Mouse (Mus musculus): Measurements from ENCODE around the gene 1700025G04Rik. TPM values are rescaled to one million over a fixed set of nuclear protein-coding genes. Genes with fewer than 3 reads are reported as not detected.
A peak's percentile ranks its signal among the peaks of the same experiment; 100 is the strongest.

1700025G04Rik gene
- polyA plus RNA-seq, 1 experiment from 2014 or later: 16.7 TPM

DNA sequence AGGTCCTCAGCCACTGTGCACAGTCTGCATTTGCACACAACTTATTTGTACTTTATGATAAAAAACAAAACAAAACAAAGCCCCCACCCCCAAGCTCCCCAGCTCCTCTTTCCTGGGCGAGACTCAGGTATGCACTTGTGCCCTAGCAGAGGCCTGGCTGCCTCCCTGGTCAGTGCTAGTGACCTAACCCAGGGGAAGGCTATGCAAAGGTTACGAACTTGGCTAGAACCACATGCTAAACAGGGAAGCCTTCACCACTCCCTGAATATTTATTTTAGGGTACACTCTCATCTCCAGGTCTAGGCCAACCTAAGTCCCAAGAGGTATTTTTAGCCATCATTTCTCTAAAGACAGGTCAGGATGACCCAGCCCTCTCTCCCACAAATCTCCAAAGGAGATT, 203.8 kb downstream of the 1700025G04Rik start:
- no peak for ATAC-seq (ENCODE audit: low read depth)
- Histone ChIP-seq H3K4me3 (ENCODE audit: low read length) (no peak overlapping the region), H3K4me2 (ENCODE audit: low read depth, low read length) (no peak overlapping the region), H3K27me3 (ENCODE audit: control insufficient read depth, insufficient read depth, low read depth, low read length) (no peaks in the 10 kb centered on the region), H3K27ac (ENCODE audit: low read length) (no peak overlapping the region), H3K4me1 (replicated peaks; ENCODE audit: control insufficient read depth, insufficient read depth, low read length) (peaks cover 28% of the 10 kb centered on the region), H3K9me3 (ENCODE audit: control insufficient read depth, low read length) (no peaks in the 10 kb centered on the region), H3K9ac (ENCODE audit: low read length) (no peak overlapping the region), H3K36me3 (ENCODE audit: control insufficient read depth, insufficient read depth, low read length) (no peaks in the 10 kb centered on the region)
- 88% methylated on average over 2 of the region's 2 CpGs for WGBS

DNA sequence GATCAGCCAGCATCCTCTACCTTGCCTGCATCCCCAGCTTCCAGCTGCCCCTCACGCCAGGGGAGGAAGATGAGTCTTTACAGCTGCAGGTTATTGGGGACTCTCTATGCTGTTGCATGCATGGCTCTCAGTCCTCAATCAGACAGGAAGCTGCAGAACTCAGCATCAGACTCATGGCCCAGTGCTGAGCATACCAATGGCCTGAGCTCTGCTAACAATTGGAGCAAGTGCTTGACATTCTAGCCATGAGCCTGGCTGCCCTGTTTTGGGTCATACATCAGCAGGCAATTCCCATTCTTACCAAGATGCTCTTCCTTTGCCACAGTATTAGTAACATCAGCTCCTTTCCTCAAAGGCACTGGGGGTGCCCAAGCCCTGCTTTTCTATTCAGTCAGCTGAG, 208.7 kb downstream of the 1700025G04Rik start:
- no peak for ATAC-seq (ENCODE audit: low read depth)
- Histone ChIP-seq H3K9ac (ENCODE audit: low read length) (no peak overlapping the region), H3K9me3 (ENCODE audit: control insufficient read depth, low read length) (no peaks in the 10 kb centered on the region), H3K4me1 (replicated peaks; ENCODE audit: control insufficient read depth, insufficient read depth, low read length) (no peaks in the 10 kb centered on the region; the same call in 1 of the 2 replicates), H3K36me3 (ENCODE audit: control insufficient read depth, insufficient read depth, low read length) (no peaks in the 10 kb centered on the region), H3K4me2 (ENCODE audit: low read depth, low read length) (no peak overlapping the region), H3K27ac (ENCODE audit: low read length) (no peak overlapping the region), H3K4me3 (ENCODE audit: low read length) (no peak overlapping the region), H3K27me3 (ENCODE audit: control insufficient read depth, insufficient read depth, low read depth, low read length) (no peaks in the 10 kb centered on the region)
- 89% methylated on average over 1 of the region's 1 CpGs for WGBS

DNA sequence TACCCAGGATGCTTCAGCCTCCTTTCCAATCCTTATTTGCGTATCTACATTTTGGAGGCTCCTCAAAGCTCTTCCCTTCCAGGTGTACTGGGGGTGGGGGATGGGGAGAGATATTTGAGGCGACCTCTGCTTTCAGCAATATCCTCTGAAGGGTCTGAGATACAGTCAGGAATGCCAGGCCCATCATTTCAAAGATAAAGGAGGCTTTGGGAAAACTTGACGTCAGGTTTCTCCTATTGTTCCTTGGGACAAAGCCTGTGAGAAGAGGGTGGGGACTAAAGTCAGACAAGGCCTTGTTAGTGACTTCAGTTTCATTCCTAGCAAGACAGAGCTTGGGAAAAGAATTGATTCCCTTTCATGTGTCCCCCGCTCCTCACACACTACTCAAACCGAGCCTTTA, 209.2 kb downstream of the 1700025G04Rik start:
- Histone ChIP-seq H3K4me2 (ENCODE audit: low read depth, low read length) (no peak overlapping the region), H3K27ac (ENCODE audit: low read length) (no peak overlapping the region), H3K27me3 (ENCODE audit: control insufficient read depth, insufficient read depth, low read depth, low read length) (no peaks in the 10 kb centered on the region), H3K4me3 (ENCODE audit: low read length) (no peak overlapping the region), H3K9ac (ENCODE audit: low read length) (no peak overlapping the region), H3K36me3 (ENCODE audit: control insufficient read depth, insufficient read depth, low read length) (no peaks in the 10 kb centered on the region), H3K4me1 (replicated peaks; ENCODE audit: control insufficient read depth, insufficient read depth, low read length) (no peaks in the 10 kb centered on the region; the same call in 1 of the 2 replicates), H3K9me3 (ENCODE audit: control insufficient read depth, low read length) (no peaks in the 10 kb centered on the region)
- no peak for ATAC-seq (ENCODE audit: low read depth)
- WGBS: 76% methylated on average over 5 of the region's 5 CpGs

DNA sequence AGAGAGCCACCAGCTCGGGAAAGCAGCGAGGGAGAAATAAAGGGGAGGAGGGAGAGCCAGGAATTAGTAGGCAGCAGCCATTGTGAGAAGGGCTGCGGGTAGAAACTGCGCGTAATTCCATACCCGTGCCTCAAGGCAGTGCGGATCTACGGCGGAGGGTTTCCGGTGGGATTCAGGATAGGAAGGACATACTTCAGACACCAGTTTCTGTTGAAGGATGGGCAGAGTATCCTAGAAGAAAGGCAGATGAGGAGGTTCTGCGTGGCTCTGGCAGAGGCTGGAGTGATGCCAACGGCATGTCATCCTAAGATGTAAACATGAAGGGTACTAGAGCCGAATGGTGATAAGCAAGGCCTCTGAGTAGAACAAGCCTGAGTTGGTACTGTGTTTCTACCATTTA, 210.0 kb downstream of the 1700025G04Rik start:
- Histone ChIP-seq H3K4me1 (replicated peaks; ENCODE audit: control insufficient read depth, insufficient read depth, low read length) (no peaks in the 10 kb centered on the region; the same call in 1 of the 2 replicates), H3K4me3 (ENCODE audit: low read length) (no peak overlapping the region), H3K36me3 (ENCODE audit: control insufficient read depth, insufficient read depth, low read length) (no peaks in the 10 kb centered on the region), H3K4me2 (ENCODE audit: low read depth, low read length) (no peak overlapping the region), H3K27me3 (ENCODE audit: control insufficient read depth, insufficient read depth, low read depth, low read length) (no peaks in the 10 kb centered on the region), H3K27ac (ENCODE audit: low read length) (no peak overlapping the region), H3K9me3 (ENCODE audit: control insufficient read depth, low read length) (no peaks in the 10 kb centered on the region), H3K9ac (ENCODE audit: low read length) (no peak overlapping the region)
- WGBS: 71% methylated on average over 13 of the region's 13 CpGs
- no peak for ATAC-seq (ENCODE audit: low read depth)

DNA sequence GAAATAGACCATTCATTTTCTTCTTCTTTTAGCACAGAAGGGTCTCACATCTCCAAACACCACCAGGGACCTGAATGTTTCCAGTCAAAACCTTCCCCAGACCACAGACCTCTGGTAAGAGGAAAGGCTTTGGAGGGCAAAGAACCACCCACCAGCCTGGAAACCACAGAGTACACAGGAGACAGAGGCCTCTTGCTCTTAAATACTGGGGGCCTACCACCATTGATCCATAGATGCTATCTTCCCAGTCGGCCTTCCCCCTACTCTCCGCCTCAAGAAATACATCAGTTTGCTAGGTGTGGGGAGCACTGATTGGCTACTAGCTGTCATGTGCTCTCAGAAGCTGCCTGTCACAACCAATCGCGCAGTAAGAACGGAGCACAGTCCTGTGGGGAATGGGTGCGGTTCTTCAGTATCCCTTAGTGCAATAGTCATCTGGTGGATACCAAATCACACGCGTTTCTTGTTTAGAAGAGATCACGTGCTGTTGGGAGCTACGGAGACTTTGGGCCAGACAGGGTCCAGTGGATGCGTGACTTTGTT, 210.5 kb downstream of the 1700025G04Rik start:
- H3K36me3 ChIP-seq (ENCODE audit: control insufficient read depth, insufficient read depth, low read length): no peaks in the 10 kb centered on the region
- ATAC-seq (ENCODE audit: low read depth): no peak

DNA sequence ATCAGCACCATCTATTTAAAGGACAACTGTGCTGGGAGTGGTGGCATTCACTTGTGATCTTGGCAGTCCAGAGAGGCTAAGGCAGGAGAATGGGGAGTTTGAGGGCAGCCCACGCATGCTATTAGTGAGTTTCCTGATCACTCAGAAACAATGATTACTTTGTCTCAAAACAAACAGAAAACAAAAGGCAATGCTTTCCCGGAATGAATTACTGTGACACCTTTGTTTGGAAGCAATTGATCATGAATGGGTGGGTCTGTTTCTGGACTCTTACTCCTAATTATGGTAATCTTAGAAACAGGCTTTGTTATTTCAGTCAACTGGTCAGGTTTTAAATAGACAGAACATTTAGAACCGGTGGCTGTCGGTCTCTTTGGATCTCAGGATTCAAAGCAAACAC, 211.5 kb downstream of the 1700025G04Rik start:
- no peak overlapping the region for H3K27ac ChIP-seq (ENCODE audit: low read length)
- no peak overlapping the region for H3K4me3 ChIP-seq (ENCODE audit: low read length)
- no peak for ATAC-seq (ENCODE audit: low read depth)
- H3K9me3 ChIP-seq (ENCODE audit: control insufficient read depth, low read length): no peaks in the 10 kb centered on the region
- H3K9ac ChIP-seq (ENCODE audit: low read length): no peak overlapping the region
- no peak overlapping the region for H3K4me2 ChIP-seq (ENCODE audit: low read depth, low read length)
- no peaks in the 10 kb centered on the region; the same call in 1 of the 2 replicates for H3K4me1 ChIP-seq (replicated peaks; ENCODE audit: control insufficient read depth, insufficient read depth, low read length)
- 54% methylated on average over 4 of the region's 4 CpGs for WGBS
- no peaks in the 10 kb centered on the region for H3K36me3 ChIP-seq (ENCODE audit: control insufficient read depth, insufficient read depth, low read length)
- H3K27me3 ChIP-seq (ENCODE audit: control insufficient read depth, insufficient read depth, low read depth, low read length): no peaks in the 10 kb centered on the region

More for the DNA sequence above, 210.5 kb downstream of the 1700025G04Rik start:
- Histone ChIP-seq H3K4me2 (ENCODE audit: low read depth, low read length) (no peak overlapping the region), H3K4me1 (replicated peaks; ENCODE audit: control insufficient read depth, insufficient read depth, low read length) (no peaks in the 10 kb centered on the region; the same call in 1 of the 2 replicates), H3K4me3 (ENCODE audit: low read length) (no peak overlapping the region), H3K27me3 (ENCODE audit: control insufficient read depth, insufficient read depth, low read depth, low read length) (no peaks in the 10 kb centered on the region), H3K9me3 (ENCODE audit: control insufficient read depth, low read length) (no peaks in the 10 kb centered on the region), H3K9ac (ENCODE audit: low read length) (no peak overlapping the region), H3K27ac (ENCODE audit: low read length) (no peak overlapping the region)
- 80% methylated on average over 11 of the region's 11 CpGs for WGBS

DNA sequence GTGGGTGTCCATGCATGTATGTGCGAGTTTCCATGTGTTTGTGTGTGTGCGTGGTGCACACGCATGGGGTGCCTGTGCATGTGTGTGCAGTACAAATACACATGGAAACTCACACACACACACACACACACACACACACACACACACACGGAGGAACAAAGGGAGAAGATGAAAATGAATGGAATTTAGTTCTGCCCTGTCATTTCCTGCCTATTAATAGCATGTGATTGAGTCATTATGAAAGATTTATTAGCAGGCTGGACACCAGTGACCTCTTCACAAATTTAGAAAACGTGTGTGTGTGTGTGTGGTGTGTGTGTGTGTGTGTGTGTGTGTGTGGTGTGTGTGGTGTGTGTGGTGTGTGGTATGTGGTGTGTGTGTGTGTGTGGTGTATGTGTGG, 217.0 kb downstream of the 1700025G04Rik start:
- no peak overlapping the region for H3K4me3 ChIP-seq (ENCODE audit: low read length)
- no peaks in the 10 kb centered on the region for H3K27me3 ChIP-seq (ENCODE audit: control insufficient read depth, insufficient read depth, low read depth, low read length)
- ATAC-seq (ENCODE audit: low read depth): 0 out of 2 replicates have a peak, but pooled peaks have one; percentile 15
- H3K4me2 ChIP-seq (ENCODE audit: low read depth, low read length): no peak overlapping the region
- no peaks in the 10 kb centered on the region for H3K9me3 ChIP-seq (ENCODE audit: control insufficient read depth, low read length)
- H3K27ac ChIP-seq (ENCODE audit: low read length): no peak overlapping the region
- no peaks in the 10 kb centered on the region for H3K36me3 ChIP-seq (ENCODE audit: control insufficient read depth, insufficient read depth, low read length)
- H3K9ac ChIP-seq (ENCODE audit: low read length): no peak overlapping the region
- 0 out of 2 replicates have a peak, but pooled peaks cover 2% of the 10 kb centered on the region for H3K4me1 ChIP-seq (replicated peaks; ENCODE audit: control insufficient read depth, insufficient read depth, low read length)
- 62% methylated on average over 5 of the region's 5 CpGs for WGBS

DNA sequence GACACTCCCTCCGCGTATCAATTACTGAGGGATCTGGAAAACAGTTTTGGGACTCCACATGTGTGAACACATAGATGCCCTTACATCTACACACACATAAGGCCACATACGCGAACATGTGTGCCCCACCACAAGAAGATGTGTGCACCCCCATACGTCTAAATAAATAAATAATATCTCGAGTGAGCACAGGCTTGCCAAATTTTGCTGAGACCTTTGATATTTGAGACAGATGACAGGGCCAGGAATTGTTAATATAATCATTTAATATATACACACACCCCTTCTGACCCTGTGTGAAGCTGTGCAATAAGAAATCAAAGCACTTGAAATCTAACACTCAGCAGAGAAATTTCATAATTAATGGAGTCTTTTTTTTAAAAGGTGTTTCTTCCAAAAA, 225.6 kb downstream of the 1700025G04Rik start:
- no peak overlapping the region for H3K9ac ChIP-seq (ENCODE audit: low read length)
- no peaks in the 10 kb centered on the region for H3K27me3 ChIP-seq (ENCODE audit: control insufficient read depth, insufficient read depth, low read depth, low read length)
- peaks cover 4% of the 10 kb centered on the region; the same call in 1 of the 2 replicates for H3K4me1 ChIP-seq (replicated peaks; ENCODE audit: control insufficient read depth, insufficient read depth, low read length)
- H3K4me2 ChIP-seq (ENCODE audit: low read depth, low read length): no peak overlapping the region
- H3K36me3 ChIP-seq (ENCODE audit: control insufficient read depth, insufficient read depth, low read length): no peaks in the 10 kb centered on the region
- no peaks in the 10 kb centered on the region for H3K9me3 ChIP-seq (ENCODE audit: control insufficient read depth, low read length)
- H3K4me3 ChIP-seq (ENCODE audit: low read length): no peak overlapping the region
- peak; percentile 11 for ATAC-seq (ENCODE audit: low read depth)
- H3K27ac ChIP-seq (ENCODE audit: low read length): peak overlapping the region; percentile 90
- WGBS: 59% methylated on average over 6 of the region's 6 CpGs

DNA sequence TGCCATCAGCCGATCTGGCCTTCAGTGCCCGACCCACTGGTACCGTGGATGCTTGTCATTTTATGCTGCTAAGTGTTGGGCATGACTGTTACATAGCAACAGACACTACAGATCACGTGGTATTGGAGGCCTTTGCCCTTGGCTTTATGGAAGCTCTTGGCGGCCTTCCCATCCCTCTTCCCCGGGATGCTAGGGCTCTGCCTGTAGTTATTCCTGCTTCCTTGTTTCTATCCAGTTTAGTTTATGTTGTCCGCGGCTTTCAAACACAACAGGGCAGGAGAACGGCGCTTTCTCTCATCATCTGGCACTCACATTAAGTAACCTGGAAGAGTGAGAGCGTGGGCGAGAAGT, 226.2 kb downstream of the 1700025G04Rik start:
- Histone ChIP-seq H3K27me3 (ENCODE audit: control insufficient read depth, insufficient read depth, low read depth, low read length) (no peaks in the 10 kb centered on the region), H3K9me3 (ENCODE audit: control insufficient read depth, low read length) (no peaks in the 10 kb centered on the region), H3K36me3 (ENCODE audit: control insufficient read depth, insufficient read depth, low read length) (no peaks in the 10 kb centered on the region), H3K4me1 (replicated peaks; ENCODE audit: control insufficient read depth, insufficient read depth, low read length) (peaks cover 4% of the 10 kb centered on the region; the same call in 1 of the 2 replicates), H3K27ac (ENCODE audit: low read length) (peak overlapping the region; percentile 90), H3K9ac (ENCODE audit: low read length) (no peak overlapping the region), H3K4me3 (ENCODE audit: low read length) (no peak overlapping the region), H3K4me2 (ENCODE audit: low read depth, low read length) (no peak overlapping the region)
- WGBS: 56% methylated on average over 12 of the region's 12 CpGs
- ATAC-seq (ENCODE audit: low read depth): peak; percentile 91

All from lung, embryonic 16.5 days (tissue).